Mouse (Mus musculus) limb, embryonic 11.5 days (tissue): Measurements from ENCODE around the gene Tdp1. TPM values are rescaled to one million over a fixed set of nuclear protein-coding genes. Genes with fewer than 3 reads are reported as not detected.

ENCODE experiments used
- ATAC-seq: fragments of 200-750 bp; cut with Nextera tagmentation; 2 replicates; pipeline ENCODE4 v1.8.0; 2017; ENCODE audit warnings: low read depth; ENCODE audit not compliant: insufficient number of reproducible peaks, low FRiP score, low TSS enrichment
- DNase-seq: peaks from one replicate; pipeline ENCODE4 v3.0.0-alpha.2; 2015; ENCODE audit warnings: low spot score
- H3K27ac ChIP-seq: fragments of 300-500 bp; sonication (generic); replicated peaks from 2 replicates; pipeline ENCODE4 v1.5.1; 2014; ENCODE audit warnings: low read depth, mild to moderate bottlenecking, low read length
- H3K27me3 ChIP-seq: fragments of 300-500 bp; sonication (generic); 2 replicates; pipeline ENCODE4 v1.6.1; 2014; ENCODE audit warnings: mild to moderate bottlenecking, low read length, mixed read lengths; ENCODE audit not compliant: control insufficient read depth, insufficient read depth
- H3K36me3 ChIP-seq: fragments of 300-500 bp; sonication (generic); 2 replicates; pipeline ENCODE4 v1.6.1; 2014; ENCODE audit warnings: mild to moderate bottlenecking, low read length, moderate library complexity, mixed read lengths; ENCODE audit not compliant: control insufficient read depth, insufficient read depth
- H3K4me1 ChIP-seq: fragments of 300-500 bp; sonication (generic); 2 replicates; pipeline ENCODE4 v1.6.1; 2014; ENCODE audit warnings: low read length, mixed read lengths; ENCODE audit not compliant: control insufficient read depth, insufficient read depth
- H3K4me2 ChIP-seq: fragments of 300-500 bp; sonication (generic); 2 replicates; pipeline ENCODE4 v1.6.1; 2014; ENCODE audit warnings: low read depth, mild to moderate bottlenecking, moderate library complexity; ENCODE audit not compliant: severe bottlenecking
- H3K4me3 ChIP-seq: fragments of 300-500 bp; sonication (generic); 2 replicates; pipeline ENCODE4 v1.5.1; 2014; ENCODE audit warnings: low read depth, low read length
- H3K9ac ChIP-seq: fragments of 300-500 bp; sonication (generic); 2 replicates; pipeline ENCODE4 v1.6.1; 2014; ENCODE audit warnings: mild to moderate bottlenecking, low read length
- H3K9me3 ChIP-seq: fragments of 300-500 bp; sonication (generic); 2 replicates; pipeline ENCODE4 v1.6.1; 2016; ENCODE audit warnings: low read length; ENCODE audit not compliant: control insufficient read depth
- WGBS: fragments of 180-500 bp; shearing (Covaris S2); extraction: QIAGEN DNeasy Blood & Tissue Kit; methylation state at CpG from one replicate; pipeline ENCODE4 v1.1.7; 2014; 5-methylcytosine and 5-hydroxymethylcytosine counted together
- polyA plus RNA-seq: library from polyadenylated mRNA; unstranded; fragments of >200 nt; fragmentation: Nextera tagmentation; extraction: Ambion mirVana; gene quantifications from 2 replicates; pipeline ENCODE4 v1.2.1, GENCODE M21; 2014

Tdp1 gene
- polyA plus RNA-seq, 1 experiment from 2014 or later: 77.9 TPM

DNA sequence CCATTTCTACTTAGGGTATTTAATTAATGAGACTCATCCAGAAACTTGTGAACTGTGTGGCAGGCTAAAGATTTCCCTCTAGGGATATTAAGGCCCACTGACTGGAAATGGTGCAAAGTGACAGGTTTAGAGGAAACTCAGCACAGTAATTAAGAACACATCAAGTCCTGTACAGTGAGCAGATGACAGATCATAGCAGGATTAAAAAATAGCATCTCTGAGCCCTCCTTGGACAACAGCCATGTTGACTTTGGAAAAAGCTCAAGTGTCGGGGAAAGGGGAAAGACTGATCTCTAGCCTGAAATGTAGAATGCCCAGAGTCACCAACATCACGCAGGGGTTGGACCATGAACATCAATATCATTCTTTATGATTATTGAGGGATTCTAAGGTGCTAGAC, 103.8 kb downstream of the Tdp1 start:
- Histone ChIP-seq H3K36me3 (no peaks in the 10 kb centered on the region), H3K4me2 (no peak overlapping the region), H3K9me3 (no peaks in the 10 kb centered on the region), H3K9ac (no peak overlapping the region), H3K4me3 (no peak overlapping the region), H3K4me1 (no peaks in the 10 kb centered on the region), H3K27ac (no peak overlapping the region), H3K27me3 (no peaks in the 10 kb centered on the region)
- no peak for ATAC-seq
- DNase-seq: no peak
- WGBS: 88% methylated on average over 2 of the region's 2 CpGs

DNA sequence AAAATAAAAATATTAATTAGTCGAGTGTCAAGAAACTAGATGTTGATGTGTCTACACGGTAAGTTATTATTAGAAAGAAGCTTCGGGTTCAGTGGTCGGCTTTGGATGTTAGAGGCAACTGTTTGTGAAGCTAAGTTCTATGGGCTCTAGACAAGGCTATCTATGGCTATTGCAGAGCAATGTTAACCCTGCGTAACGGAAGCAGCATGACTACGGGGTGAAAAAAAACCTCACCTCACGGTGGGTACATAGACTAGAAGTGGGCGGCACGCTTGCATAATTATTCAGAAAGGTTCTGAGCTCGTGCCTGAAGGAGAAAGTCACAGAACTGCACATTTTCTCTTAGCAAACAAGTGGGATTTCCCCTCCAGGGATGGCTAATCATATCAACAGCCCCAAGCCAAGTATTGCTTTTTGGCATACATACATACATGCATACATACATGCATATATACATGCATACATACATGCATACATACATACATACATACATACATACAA, 108.1 kb downstream of the Tdp1 start:
- H3K9me3 ChIP-seq: no peaks in the 10 kb centered on the region
- H3K4me1 ChIP-seq: no peaks in the 10 kb centered on the region
- H3K4me2 ChIP-seq: no peak overlapping the region
- WGBS: 92% methylated on average over 11 of the region's 11 CpGs
- DNase-seq: no peak
- H3K27me3 ChIP-seq: no peaks in the 10 kb centered on the region
- H3K27ac ChIP-seq: no peak overlapping the region
- no peak overlapping the region for H3K4me3 ChIP-seq
- no peaks in the 10 kb centered on the region for H3K36me3 ChIP-seq
- ATAC-seq: no peak
- H3K9ac ChIP-seq: no peak overlapping the region

DNA sequence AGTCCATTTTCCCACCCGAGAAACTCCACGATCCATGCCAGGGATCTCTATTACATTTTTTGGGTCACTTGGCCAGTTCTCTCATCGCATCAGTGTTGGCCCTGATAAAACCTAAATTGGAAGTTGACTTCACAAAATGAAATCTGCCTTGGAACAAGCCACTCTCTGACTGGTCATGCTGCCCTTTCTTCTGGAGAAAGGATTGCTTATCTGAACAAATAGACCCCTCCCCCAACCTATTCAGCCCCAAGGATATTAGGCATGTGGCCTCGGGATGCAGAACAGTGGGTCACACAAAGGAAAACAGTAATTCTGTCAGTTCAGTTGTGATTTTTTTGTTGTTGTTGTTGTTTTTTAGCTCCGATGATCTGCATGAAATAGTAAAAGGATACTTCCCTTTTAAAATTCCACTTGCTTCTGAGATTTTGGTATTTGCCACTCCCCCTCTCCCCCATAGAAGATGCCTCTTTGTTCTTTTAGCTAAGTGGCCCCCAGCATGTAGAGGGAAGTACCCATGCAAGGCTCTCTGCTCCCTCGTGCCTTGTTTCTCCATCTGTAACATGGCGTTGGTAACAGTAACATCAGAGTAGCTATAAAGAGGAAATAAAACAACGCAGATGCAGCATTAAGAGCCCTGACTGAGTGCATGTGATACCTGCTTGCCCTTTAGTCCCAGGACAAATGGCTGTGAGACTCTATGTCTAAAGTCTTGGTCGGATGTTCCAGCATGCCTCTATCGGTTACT, 109.0 kb downstream of the Tdp1 start:
- Histone ChIP-seq H3K27ac (no peak overlapping the region), H3K9me3 (no peaks in the 10 kb centered on the region), H3K9ac (no peak overlapping the region), H3K27me3 (no peaks in the 10 kb centered on the region), H3K4me1 (no peaks in the 10 kb centered on the region), H3K4me3 (no peak overlapping the region), H3K4me2 (no peak overlapping the region), H3K36me3 (no peaks in the 10 kb centered on the region)
- 81% methylated on average over 10 of the region's 10 CpGs for WGBS
- DNase-seq: no peak
- ATAC-seq: no peak

DNA sequence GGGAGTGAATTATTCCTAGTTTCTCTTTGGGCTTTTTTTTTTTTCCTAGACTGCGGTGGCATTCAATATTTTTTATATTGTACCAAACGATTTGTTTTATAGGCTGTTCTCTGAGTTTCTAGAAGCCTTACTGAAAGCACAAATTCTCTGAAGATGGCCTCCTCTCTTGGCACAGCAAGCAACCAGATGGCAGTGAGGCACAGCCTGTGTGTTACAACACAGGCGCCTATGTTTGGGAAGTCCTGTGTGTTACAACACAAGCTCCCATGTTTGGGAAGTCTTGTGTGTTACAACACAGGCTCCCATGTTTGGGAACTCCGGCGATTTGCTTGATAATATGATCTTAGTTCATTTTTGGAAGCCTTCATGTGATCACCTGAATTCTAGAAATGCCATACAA, 111.6 kb downstream of the Tdp1 start:
- DNase-seq (no peak), ATAC-seq (no peak)
- Histone ChIP-seq H3K36me3 (no peaks in the 10 kb centered on the region), H3K27me3 (no peaks in the 10 kb centered on the region), H3K4me1 (no peaks in the 10 kb centered on the region), H3K9me3 (no peaks in the 10 kb centered on the region), H3K4me3 (no peak overlapping the region), H3K27ac (no peak overlapping the region), H3K9ac (no peak overlapping the region), H3K4me2 (no peak overlapping the region)
- 95% methylated on average over 5 of the region's 5 CpGs for WGBS

DNA sequence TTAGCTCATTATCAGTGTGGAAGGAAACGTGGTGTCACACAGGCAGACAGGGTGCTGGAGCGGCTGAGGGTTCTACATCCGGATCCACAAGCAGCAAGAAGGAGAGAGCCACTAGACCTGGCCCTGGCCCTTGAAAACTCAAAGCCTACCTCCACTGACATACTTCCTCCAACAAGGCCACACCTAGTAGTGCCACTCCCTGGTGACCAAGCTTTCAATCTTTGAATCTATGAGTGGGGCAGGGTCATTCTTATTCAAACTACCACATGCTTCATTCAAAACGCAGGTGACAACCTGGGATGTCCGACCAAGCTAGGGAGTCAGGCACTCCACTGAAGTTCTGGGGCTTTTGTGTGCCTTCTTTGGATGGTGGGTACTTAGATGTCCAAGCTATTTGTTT, 115.4 kb downstream of the Tdp1 start:
- Histone ChIP-seq H3K4me1 (peaks cover 6% of the 10 kb centered on the region; the same call in 1 of the 2 replicates), H3K27ac (no peak overlapping the region), H3K36me3 (no peaks in the 10 kb centered on the region), H3K4me3 (no peak overlapping the region), H3K9ac (no peak overlapping the region), H3K9me3 (no peaks in the 10 kb centered on the region), H3K27me3 (no peaks in the 10 kb centered on the region), H3K4me2 (no peak overlapping the region)
- no peak for ATAC-seq
- WGBS: 89% methylated on average over 5 of the region's 5 CpGs
- no peak for DNase-seq

DNA sequence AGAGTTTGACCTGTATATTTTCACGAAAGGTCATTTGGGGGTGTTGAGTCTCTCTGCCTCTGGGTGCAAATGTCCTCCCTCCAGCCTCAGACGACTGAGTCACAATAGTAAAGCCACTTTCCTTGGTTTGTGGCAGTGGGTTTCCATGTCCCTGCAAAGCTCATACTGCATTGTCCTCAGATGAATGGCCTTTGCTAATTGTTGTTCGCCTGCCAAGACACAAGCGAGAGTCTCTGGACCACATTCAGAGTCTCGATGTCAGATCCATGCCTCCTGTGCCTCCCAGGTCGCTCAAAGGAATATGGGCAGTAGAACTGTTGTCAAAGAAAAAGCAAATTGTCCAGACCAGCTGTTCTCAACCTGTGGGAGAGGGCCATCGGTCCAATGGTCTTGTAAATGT, 116.1 kb downstream of the Tdp1 start:
- no peak overlapping the region for H3K4me3 ChIP-seq
- peaks cover 6% of the 10 kb centered on the region; the same call in 1 of the 2 replicates for H3K4me1 ChIP-seq
- H3K4me2 ChIP-seq: no peak overlapping the region
- no peaks in the 10 kb centered on the region for H3K36me3 ChIP-seq
- DNase-seq (no peak), ATAC-seq (no peak)
- WGBS: 88% methylated on average over 7 of the region's 7 CpGs
- no peak overlapping the region for H3K27ac ChIP-seq
- no peak overlapping the region for H3K9ac ChIP-seq
- H3K27me3 ChIP-seq: no peaks in the 10 kb centered on the region
- no peaks in the 10 kb centered on the region for H3K9me3 ChIP-seq

DNA sequence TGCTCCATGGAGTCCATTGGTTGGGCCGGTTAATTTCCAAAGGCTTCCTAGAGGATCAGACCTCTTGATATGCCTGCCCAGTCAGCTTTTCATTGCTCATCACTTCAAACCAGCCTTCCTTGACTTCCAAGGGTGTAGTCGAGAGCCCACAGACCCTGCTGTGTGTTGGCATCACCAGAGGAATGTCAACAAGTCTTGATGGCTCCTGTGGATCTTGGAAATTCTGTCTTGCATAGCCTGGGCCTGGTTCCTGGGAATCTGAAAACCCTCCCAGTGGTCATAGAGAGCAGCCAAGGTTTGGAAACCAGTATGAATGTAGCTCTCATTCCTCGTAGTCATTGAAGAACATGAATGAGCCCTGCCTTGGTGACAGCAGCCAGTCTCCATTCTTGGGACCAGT, 116.9 kb downstream of the Tdp1 start:
- WGBS: 91% methylated on average over 3 of the region's 3 CpGs
- H3K27ac ChIP-seq: no peak overlapping the region
- no peak for ATAC-seq

DNA sequence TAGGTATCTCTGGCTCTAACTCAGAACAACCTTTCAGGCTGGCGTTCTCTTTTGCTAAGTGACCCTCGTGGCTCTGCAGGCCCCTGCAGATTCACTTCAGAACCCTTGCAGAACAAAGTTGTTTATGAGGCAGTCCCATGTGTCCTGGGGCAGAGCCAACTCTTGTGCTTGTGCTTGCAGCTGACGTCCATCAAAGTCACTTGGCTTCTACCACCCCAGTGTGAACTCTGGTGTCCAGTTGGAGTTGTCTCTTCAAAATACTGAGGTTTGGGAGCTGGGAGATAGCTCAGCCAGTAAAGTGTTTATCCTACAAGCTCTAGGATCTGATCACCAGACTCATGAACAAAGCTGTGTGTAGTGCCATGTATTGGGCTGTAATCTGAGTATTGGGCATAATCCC, 117.6 kb downstream of the Tdp1 start:
- no peak overlapping the region for H3K27ac ChIP-seq
- H3K9ac ChIP-seq: no peak overlapping the region
- ATAC-seq (no peak), DNase-seq (no peak)
- WGBS: 61% methylated on average over 3 of the region's 3 CpGs
- H3K4me1 ChIP-seq: peaks cover 6% of the 10 kb centered on the region; the same call in 1 of the 2 replicates
- no peaks in the 10 kb centered on the region for H3K27me3 ChIP-seq
- H3K4me3 ChIP-seq: no peak overlapping the region
- no peak overlapping the region for H3K4me2 ChIP-seq
- no peaks in the 10 kb centered on the region for H3K36me3 ChIP-seq
- no peaks in the 10 kb centered on the region for H3K9me3 ChIP-seq

More for the DNA sequence above, 116.9 kb downstream of the Tdp1 start:
- no peaks in the 10 kb centered on the region for H3K27me3 ChIP-seq
- peaks cover 6% of the 10 kb centered on the region; the same call in 1 of the 2 replicates for H3K4me1 ChIP-seq
- no peak for DNase-seq
- no peak overlapping the region for H3K4me3 ChIP-seq
- H3K9me3 ChIP-seq: no peaks in the 10 kb centered on the region
- no peak overlapping the region for H3K9ac ChIP-seq
- no peak overlapping the region for H3K4me2 ChIP-seq
- no peaks in the 10 kb centered on the region for H3K36me3 ChIP-seq
